ENCODE assay signal across 8 mouse cellular contexts in genomic region chr6:136553767-136554569, GRCm38 (mm10). TPM values are rescaled to one million over a fixed set of nuclear protein-coding genes. Genes with fewer than 3 reads are reported as not detected.
A peak's percentile ranks its signal among the peaks of the same experiment; 100 is the strongest.
DNase-seq lines count a peak whose midpoint lies in the region; ATAC-seq and TF ChIP-seq lines count a peak whose summit lies in the region.

No protein-coding gene starts in this region.

- H3K9me3 ChIP-seq in E14TG2a.4 (ENCODE audit: low read length), result no peaks in the 10 kb centered on the region
- no peaks in the 10 kb centered on the region for H3K9me3 ChIP-seq in kidney, embryonic 15.5 days (replicated peaks)

- TF ChIP-seq CTCF in E14TG2a.4 (conservative IDR thresholded peaks at IDR 0.05; ENCODE audit: low read length), result no peak

- peak; percentile 76 for ATAC-seq in common myeloid progenitor, adult 5-6 weeks (replicated peaks; ENCODE audit: low read depth, poor library complexity, severe bottlenecking)
- peak; percentile 86 for ATAC-seq in kidney, embryonic 15.5 days (replicated peaks; ENCODE audit: low FRiP score)

- peak overlapping the region; percentile 75 for H3K27ac ChIP-seq in kidney, embryonic 15.5 days

- H3K27me3 ChIP-seq in E14TG2a.4 (ENCODE audit: insufficient read depth, low read length), result no peaks in the 10 kb centered on the region
- no peaks in the 10 kb centered on the region for H3K27me3 ChIP-seq in kidney, embryonic 15.5 days
- H3K27me3 ChIP-seq in splenic B cell, adult 2 months (ENCODE audit: control insufficient read depth, insufficient read depth, low read length, poor library complexity, severe bottlenecking), result no peaks in the 10 kb centered on the region

- H3K4me3 ChIP-seq in E14TG2a.4 (replicated peaks; ENCODE audit: low read length), result peak overlapping the region; percentile 13; the same call in 1 of the 2 replicates
- H3K4me3 ChIP-seq in kidney, embryonic 15.5 days (replicated peaks), result peak overlapping the region; percentile 17; the same call in 1 of the 2 replicates

- WGBS in kidney, embryonic 15.5 days, result 30% methylated on average over 11 of the region's 11 CpGs

- H3K4me2 ChIP-seq in kidney, embryonic 15.5 days, result peak overlapping the region; percentile 35

- peak; percentile 68 for DNase-seq in cerebellum, adult 11-12 months
- DNase-seq in cerebellum, postnatal 4 days (ENCODE audit: low spot score in 2 of 2), result no peak
- DNase-seq in heart, adult 8-10 months (ENCODE audit: low spot score), result peak; percentile 75
- peak; percentile 34 to 58 for DNase-seq in lung, postnatal 4 days
- DNase-seq in splenic B cell, adult 2 months (ENCODE audit: low read depth, low spot score), result peak; percentile 92

- H3K4me1 ChIP-seq in E14TG2a.4 (replicated peaks; ENCODE audit: low read depth, low read length), result peaks cover 80% of the 10 kb centered on the region
- H3K4me1 ChIP-seq in kidney, embryonic 15.5 days, result peaks cover 15% of the 10 kb centered on the region

- H3K36me3 ChIP-seq in E14TG2a.4 (ENCODE audit: insufficient read depth, low read length), result peaks cover 11% of the 10 kb centered on the region
- peaks cover 21% of the 10 kb centered on the region for H3K36me3 ChIP-seq in kidney, embryonic 15.5 days
- H3K36me3 ChIP-seq in splenic B cell, adult 2 months (ENCODE audit: control insufficient read depth, insufficient read depth, low read length, poor library complexity, severe bottlenecking), result peaks cover 3% of the 10 kb centered on the region; the same call in 1 of the 2 replicates

- H3K9ac ChIP-seq in kidney, embryonic 15.5 days, result no peak overlapping the region

RNA-seq across cellular contexts. Expression of gene Atf7ip, which starts 48.0 kb away (rescaled TPM):
- total RNA-seq in common myeloid progenitor, adult 5-6 weeks (2017), result 72.9 and 86.2 TPM in 2 replicates
- 10 to 100 TPM; 68.3 to 94.1 (median 76.8) TPM for total RNA-seq in heart, adult 8-10 months (2022)
- 43.1 and 44.2 TPM in 2 replicates for polyA plus RNA-seq in kidney, embryonic 15.5 days (2015; fragmentation: Nextera tagmentation; extraction: Ambion mirVana)

Comparison
In these comparisons a context has a peak if more than half of its experiments do, and no peak if none do; other contexts are left out.
1. DNase-seq: peak in cerebellum, adult 11-12 months (single experiment), heart, adult 8-10 months (single experiment), lung, postnatal 4 days (2 of 2) and splenic B cell, adult 2 months (single experiment); none in cerebellum, postnatal 4 days (0 of 2).